Mouse (Mus musculus) neutrophil, adult 83 days (primary cell): ENCODE measurements around the gene AC140267.1. TPM values are rescaled to one million over a fixed set of nuclear protein-coding genes. Genes with fewer than 3 reads are reported as not detected.

Experiments used
- total RNA-seq, 2 experiments: library from RNA; stranded (reverse); gene quantifications; one replicate each; pipeline ENCODE4 v1.2.4; 2023

AC140267.1 gene
- 10 to 100 TPM in 1 of 2 experiments, not detected in 1; 12.0 TPM for total RNA-seq

GRCm38 (mm10) chr15:80235535-80235934 lies at the start of gene AC140267.1:
TSS of gene AC140267.1 (plus strand) at chr15:80235835.

GRCm38 (mm10) chr15:80233733-80234509 lies 1.7 kb upstream of the AC140267.1 start, which contains the start of gene Mief1:
TSS of gene Mief1 (plus strand) at chr15:80234018.

GRCm38 (mm10) chr15:80254847-80255645 lies 19.4 kb downstream of the AC140267.1 start, which contains the start of gene Atf4:
TSS of gene Atf4 (plus strand) at chr15:80255184.

GRCm38 (mm10) chr15:80263610-80264575 lies 28.3 kb downstream of the AC140267.1 start, which contains the start of gene Rps19bp1:
TSS of gene Rps19bp1 (minus strand) at chr15:80264315.

Other genes starting within 250 kb of the AC140267.1 start
- under 1 TPM; 0.68 to 0.75 TPM for gene Pdgfb, start 220.9 kb upstream of the AC140267.1 start, total RNA-seq
- gene Syngr1, start 144.5 kb upstream of the AC140267.1 start, total RNA-seq = 1 to 10 TPM; 5.1 to 8.6 TPM
- 100 to 1,000 TPM; 383 to 427 TPM for gene Rpl3, start 144.0 kb upstream of the AC140267.1 start, total RNA-seq
- 10 to 100 TPM; 16.2 to 20.8 TPM for gene Tab1, start 102.7 kb upstream of the AC140267.1 start, total RNA-seq
- gene Mgat3, start 62.1 kb upstream of the AC140267.1 start, total RNA-seq = not detected
- gene Mief1, start 1.8 kb upstream of the AC140267.1 start, total RNA-seq = 10 to 100 TPM; 22.8 to 26.5 TPM
- gene Atf4, start 19.3 kb downstream of the AC140267.1 start, total RNA-seq = 100 to 1,000 TPM; 377 to 386 TPM
- gene Rps19bp1, start 28.5 kb downstream of the AC140267.1 start, total RNA-seq = 10 to 100 TPM; 11.6 to 16.1 TPM
- gene Cacna1i, start 51.4 kb downstream of the AC140267.1 start, total RNA-seq = under 1 TPM in 1 of 2 experiments, not detected in 1; 0.07 TPM